Mouse (Mus musculus) intestine, embryonic 14.5 days (tissue): ENCODE results near the gene Zfp691. TPM values are rescaled to one million over a fixed set of nuclear protein-coding genes. Genes with fewer than 3 reads are reported as not detected.

Experiments used
- ATAC-seq: fragments of 200-750 bp; cut with Nextera tagmentation; replicated peaks from 2 replicates; pipeline ENCODE4 v1.8.0; 2017; ENCODE audit warnings: low read depth, moderate number of reproducible peaks, moderate TSS enrichment, moderate library complexity; ENCODE audit not compliant: low FRiP score, low TSS enrichment
- DNase-seq: peaks from one replicate; pipeline ENCODE4 v3.0.0-alpha.2; 2018; ENCODE audit warnings: low spot score
- H3K27ac ChIP-seq: fragments of 300-500 bp; sonication (generic); 2 replicates; pipeline ENCODE4 v1.5.1; 2014; ENCODE audit warnings: low read depth, mild to moderate bottlenecking, control low read depth
- H3K27me3 ChIP-seq: fragments of 300-500 bp; sonication (generic); replicated peaks from 2 replicates; pipeline ENCODE4 v1.6.1; 2014; ENCODE audit warnings: low read length, control low read depth; ENCODE audit not compliant: control insufficient read depth, insufficient read depth
- H3K36me3 ChIP-seq: fragments of 300-500 bp; sonication (generic); 2 replicates; pipeline ENCODE4 v1.6.1; 2014; ENCODE audit warnings: low read length, control low read depth; ENCODE audit not compliant: control insufficient read depth, insufficient read depth
- H3K4me1 ChIP-seq: fragments of 300-500 bp; sonication (generic); replicated peaks from 2 replicates; pipeline ENCODE4 v1.6.1; 2014; ENCODE audit warnings: low read length, control low read depth, mixed read lengths; ENCODE audit not compliant: control insufficient read depth, insufficient read depth
- H3K4me2 ChIP-seq: fragments of 300-500 bp; sonication (generic); 2 replicates; pipeline ENCODE4 v1.6.1; 2014; ENCODE audit warnings: low read length
- H3K4me3 ChIP-seq: fragments of 300-500 bp; sonication (generic); 2 replicates; pipeline ENCODE4 v1.5.1; 2014; ENCODE audit warnings: low read depth, low read length, control low read depth, mixed read lengths
- H3K9ac ChIP-seq: fragments of 300-500 bp; sonication (generic); 2 replicates; pipeline ENCODE4 v1.6.1; 2014; ENCODE audit warnings: mild to moderate bottlenecking, low read length
- H3K9me3 ChIP-seq: fragments of 300-500 bp; sonication (generic); 2 replicates; pipeline ENCODE4 v1.6.1; 2016; ENCODE audit warnings: low read length, control low read depth; ENCODE audit not compliant: control insufficient read depth
- WGBS: fragments of 180-500 bp; shearing (Covaris S2); extraction: QIAGEN DNeasy Blood & Tissue Kit; methylation state at CpG from one replicate; pipeline ENCODE4 v1.1.7; 2014; 5-methylcytosine and 5-hydroxymethylcytosine counted together
- polyA plus RNA-seq: library from polyadenylated mRNA; unstranded; fragments of >200 nt; fragmentation: Nextera tagmentation; extraction: Ambion mirVana; gene quantifications from 2 replicates; pipeline ENCODE4 v1.2.1, GENCODE M21; 2014

The Zfp691 gene
- polyA plus RNA-seq, 1 experiment from 2014 or later, result 6.7 TPM

- Histone ChIP-seq H3K27ac (no peak overlapping the region), H3K27me3 (no peaks in the 10 kb centered on the region), H3K36me3 (peaks cover 3% of the 10 kb centered on the region; the same call in 1 of the 2 replicates), H3K9ac (no peak overlapping the region), H3K4me1 (peaks cover 9% of the 10 kb centered on the region; the same call in 1 of the 2 replicates), H3K9me3 (no peaks in the 10 kb centered on the region), H3K4me3 (no peak overlapping the region), H3K4me2 (no peak overlapping the region)
- 92% methylated on average over 4 of the region's 4 CpGs for WGBS
- no peak for ATAC-seq
- no peak for DNase-seq
Observed at GRCm38 (mm10) chr4:119192757-119193156, 18.8 kb upstream of the Zfp691 start.

DNA sequence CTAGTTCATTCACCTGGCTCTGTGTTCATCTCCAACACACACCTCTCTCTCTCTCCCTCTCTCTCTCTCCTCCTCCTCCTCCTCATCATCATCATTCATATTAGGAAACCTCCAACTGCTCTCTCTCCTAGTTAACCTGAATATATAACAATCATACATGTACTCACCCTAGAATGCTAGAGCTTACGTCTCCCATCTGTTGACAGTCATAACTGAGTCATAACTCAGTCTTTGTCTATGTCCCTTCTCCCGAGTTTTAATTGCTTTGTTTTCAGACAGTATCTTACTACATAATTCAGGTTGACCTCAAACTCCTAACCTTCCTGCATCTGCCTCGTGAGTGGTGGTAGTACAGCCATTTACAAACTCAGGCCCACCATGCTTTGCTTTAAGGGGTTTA lies 17.3 kb upstream of the Zfp691 start:
- no peaks in the 10 kb centered on the region for H3K9me3 ChIP-seq
- WGBS, result 57% methylated on average over 3 of the region's 3 CpGs
- no peaks in the 10 kb centered on the region for H3K36me3 ChIP-seq
- ATAC-seq (no peak), DNase-seq (no peak)
- H3K27ac ChIP-seq, result no peak overlapping the region
- H3K4me3 ChIP-seq, result no peak overlapping the region
- H3K4me2 ChIP-seq, result no peak overlapping the region
- H3K27me3 ChIP-seq, result no peaks in the 10 kb centered on the region
- H3K4me1 ChIP-seq, result peaks cover 4% of the 10 kb centered on the region; the same call in 1 of the 2 replicates
- H3K9ac ChIP-seq, result no peak overlapping the region

DNA sequence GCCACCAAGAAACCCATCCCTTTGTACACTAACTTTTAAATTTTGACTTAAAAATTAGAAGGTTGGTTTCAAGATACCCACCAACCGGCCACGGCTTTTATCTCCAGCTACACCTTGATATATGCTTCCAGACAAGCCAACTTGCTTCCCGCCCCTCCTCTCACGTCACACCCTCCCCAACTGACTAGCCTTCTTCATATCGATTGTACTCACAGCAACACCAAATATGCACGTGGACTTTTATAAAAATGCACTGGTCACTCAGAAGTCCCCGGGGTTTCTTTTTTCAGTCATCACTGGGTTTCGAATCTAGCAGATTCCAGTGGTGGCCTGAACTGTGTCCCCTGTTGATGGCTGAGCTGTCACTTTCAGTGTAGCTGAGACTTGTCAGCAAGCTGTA lies 16.6 kb upstream of the Zfp691 start:
- no peaks in the 10 kb centered on the region for H3K36me3 ChIP-seq
- no peaks in the 10 kb centered on the region for H3K27me3 ChIP-seq
- H3K4me1 ChIP-seq, result no peaks in the 10 kb centered on the region
- H3K9ac ChIP-seq, result no peak overlapping the region
- DNase-seq (no peak), ATAC-seq (no peak)
- no peak overlapping the region for H3K4me2 ChIP-seq
- no peak overlapping the region for H3K27ac ChIP-seq
- WGBS, result 83% methylated on average over 8 of the region's 8 CpGs
- no peak overlapping the region for H3K4me3 ChIP-seq
- H3K9me3 ChIP-seq, result no peaks in the 10 kb centered on the region

GRCm38 (mm10) chr4:119189864-119190263 lies 15.9 kb upstream of the Zfp691 start, which contains the start of gene Ermap:
TSS of gene Ermap (minus strand) at chr4:119190011.
- H3K27ac ChIP-seq, result no peak within 1 kb of the TSS
- DNase-seq (no peak), ATAC-seq (no peak)
- H3K4me2 ChIP-seq, result no peak within 1 kb of the TSS
- no peaks in the 10 kb centered on the region for H3K4me1 ChIP-seq
- H3K9me3 ChIP-seq, result no peaks in the 10 kb centered on the region
- no peaks in the 10 kb centered on the region for H3K27me3 ChIP-seq
- H3K4me3 ChIP-seq, result no peak within 1 kb of the TSS
- no peaks in the 10 kb centered on the region for H3K36me3 ChIP-seq
- 72% methylated on average over 6 of the region's 6 CpGs for WGBS
- no peak within 1 kb of the TSS for H3K9ac ChIP-seq

- DNase-seq, result no peak
- no peak overlapping the region for H3K4me2 ChIP-seq
- H3K9me3 ChIP-seq, result no peaks in the 10 kb centered on the region
- H3K27ac ChIP-seq, result no peak overlapping the region
- 83% methylated on average over 6 of the region's 6 CpGs for WGBS
- ATAC-seq, result no peak
- H3K27me3 ChIP-seq, result no peaks in the 10 kb centered on the region
- no peak overlapping the region for H3K9ac ChIP-seq
- H3K4me1 ChIP-seq, result no peaks in the 10 kb centered on the region
- no peak overlapping the region for H3K4me3 ChIP-seq
- H3K36me3 ChIP-seq, result no peaks in the 10 kb centered on the region
Observed at GRCm38 (mm10) chr4:119189392-119189791, 15.4 kb upstream of the Zfp691 start.

GRCm38 (mm10) chr4:119188060-119188785 lies 14.2 kb upstream of the Zfp691 start:
- Histone ChIP-seq H3K36me3 (no peaks in the 10 kb centered on the region), H3K27me3 (no peaks in the 10 kb centered on the region), H3K9me3 (no peaks in the 10 kb centered on the region), H3K27ac (no peak overlapping the region), H3K4me2 (no peak overlapping the region), H3K4me3 (no peak overlapping the region), H3K9ac (no peak overlapping the region), H3K4me1 (no peaks in the 10 kb centered on the region)
- DNase-seq (no peak), ATAC-seq (no peak)
- WGBS, result 48% methylated on average over 11 of the region's 11 CpGs

- ATAC-seq, result no peak
- Histone ChIP-seq H3K4me2 (no peak overlapping the region), H3K9me3 (no peaks in the 10 kb centered on the region), H3K4me1 (no peaks in the 10 kb centered on the region), H3K4me3 (no peak overlapping the region), H3K36me3 (no peaks in the 10 kb centered on the region), H3K27ac (no peak overlapping the region), H3K9ac (no peak overlapping the region), H3K27me3 (no peaks in the 10 kb centered on the region)
- WGBS, result 87% methylated on average over 4 of the region's 4 CpGs
- no peak for DNase-seq
Observed at GRCm38 (mm10) chr4:119185771-119186170, 11.8 kb upstream of the Zfp691 start.

- Histone ChIP-seq H3K4me2 (no peak overlapping the region), H3K36me3 (no peaks in the 10 kb centered on the region), H3K4me3 (no peak overlapping the region), H3K9me3 (no peaks in the 10 kb centered on the region), H3K27ac (no peak overlapping the region), H3K9ac (no peak overlapping the region), H3K27me3 (no peaks in the 10 kb centered on the region), H3K4me1 (no peaks in the 10 kb centered on the region)
- DNase-seq (no peak), ATAC-seq (no peak)
- WGBS, result 50% methylated on average over 1 of the region's 1 CpGs
Observed at GRCm38 (mm10) chr4:119183525-119183924, 9.5 kb upstream of the Zfp691 start.

DNA sequence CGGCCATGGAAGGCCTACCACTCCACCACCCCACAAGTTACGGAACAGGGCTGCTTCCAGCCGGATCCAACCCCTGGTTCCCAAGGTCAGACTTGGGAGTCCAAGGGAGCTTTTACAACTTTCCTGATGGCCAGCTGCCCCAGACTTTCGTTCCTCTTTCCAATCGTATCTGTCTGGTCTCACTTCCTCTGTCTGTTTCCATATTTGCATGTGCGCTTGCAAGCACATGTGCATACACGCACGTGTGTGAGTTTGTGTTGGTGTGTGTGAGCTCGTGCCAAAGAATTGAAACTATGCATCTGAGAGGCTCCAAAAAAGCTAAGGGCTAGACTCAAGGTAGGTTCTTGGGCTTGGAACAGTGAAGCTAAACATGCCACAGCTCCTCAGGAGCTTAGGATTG lies 7.5 kb upstream of the Zfp691 start:
- Histone ChIP-seq H3K9ac (no peak overlapping the region), H3K36me3 (no peaks in the 10 kb centered on the region), H3K9me3 (no peaks in the 10 kb centered on the region), H3K27me3 (no peaks in the 10 kb centered on the region), H3K4me2 (no peak overlapping the region), H3K27ac (no peak overlapping the region), H3K4me3 (no peak overlapping the region), H3K4me1 (no peaks in the 10 kb centered on the region)
- WGBS, result 85% methylated on average over 9 of the region's 9 CpGs
- DNase-seq, result no peak
- ATAC-seq, result no peak
